Mouse (Mus musculus): ENCODE measurements at regions not wholly inside any gene's neighbourhood (a gene's known extent, or its start where the extent isn't known, plus 50 kb on each side); places are given as distances from the start of the nearest gene placed in this dataset.

DNA sequence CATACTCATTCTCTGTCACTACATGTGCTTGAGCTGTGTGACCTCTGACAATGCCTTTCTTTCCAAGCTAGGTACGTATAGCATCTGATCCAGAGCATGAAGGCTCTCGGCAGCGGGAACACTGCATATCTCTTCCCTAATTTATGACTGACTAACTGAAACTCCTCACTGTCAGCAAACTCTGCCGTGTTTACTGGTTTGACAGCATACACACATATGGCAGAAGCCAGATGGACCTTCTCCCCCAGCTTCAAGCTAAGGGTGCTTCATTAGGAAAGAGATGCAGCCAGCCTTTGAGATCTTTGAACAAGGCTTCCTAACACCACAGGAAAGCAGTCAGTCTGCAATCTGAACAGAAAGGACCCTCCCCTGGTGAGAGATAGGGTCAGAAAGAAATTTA lies 186.9 kb upstream of the Acvr2a start:
- no peak for DNase-seq

DNA sequence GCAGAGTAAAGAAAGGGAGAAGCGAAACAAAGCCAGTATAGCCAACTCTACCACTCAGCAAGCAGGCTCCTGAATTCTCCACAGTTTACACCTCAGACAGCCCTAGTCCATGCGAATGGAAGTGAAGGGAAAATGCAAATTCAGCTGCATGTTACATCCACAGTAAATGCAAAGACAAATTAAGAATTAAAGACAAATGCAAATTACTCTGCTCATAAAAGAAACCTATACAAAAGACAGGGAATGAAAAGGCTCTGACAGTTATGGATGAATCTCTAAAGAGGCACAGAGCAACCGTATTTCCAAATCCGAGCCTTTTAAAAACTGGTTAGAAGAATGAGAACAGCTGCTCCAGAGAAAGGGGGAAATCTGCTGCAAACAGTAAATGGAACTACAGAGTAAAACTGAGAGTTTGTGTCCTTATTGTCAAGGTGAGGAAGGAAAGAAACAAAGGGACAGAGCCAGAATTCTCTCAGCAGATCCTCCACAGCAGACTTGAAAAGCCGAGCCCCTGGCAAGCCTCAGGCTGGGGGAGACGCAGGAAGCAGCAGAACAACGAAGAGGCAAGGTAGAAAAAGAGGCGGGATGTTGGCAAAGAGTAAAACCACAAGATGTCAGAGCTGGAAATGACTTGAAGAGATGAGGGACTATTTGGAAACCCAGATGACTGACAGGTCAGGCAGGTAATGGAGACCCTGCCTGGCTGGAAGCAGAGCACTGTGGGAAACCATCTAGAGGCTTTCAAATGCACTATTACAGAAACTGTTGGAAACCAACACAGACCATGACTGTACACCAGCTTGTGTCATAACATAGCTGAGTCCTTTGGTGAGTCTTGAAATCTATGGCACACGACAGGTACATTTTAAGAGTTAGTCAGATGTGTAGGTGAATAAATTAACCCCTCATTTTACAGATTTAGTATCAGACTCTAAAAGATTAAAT lies 184.5 kb upstream of the Acvr2a start:
- no peak for DNase-seq

DNA sequence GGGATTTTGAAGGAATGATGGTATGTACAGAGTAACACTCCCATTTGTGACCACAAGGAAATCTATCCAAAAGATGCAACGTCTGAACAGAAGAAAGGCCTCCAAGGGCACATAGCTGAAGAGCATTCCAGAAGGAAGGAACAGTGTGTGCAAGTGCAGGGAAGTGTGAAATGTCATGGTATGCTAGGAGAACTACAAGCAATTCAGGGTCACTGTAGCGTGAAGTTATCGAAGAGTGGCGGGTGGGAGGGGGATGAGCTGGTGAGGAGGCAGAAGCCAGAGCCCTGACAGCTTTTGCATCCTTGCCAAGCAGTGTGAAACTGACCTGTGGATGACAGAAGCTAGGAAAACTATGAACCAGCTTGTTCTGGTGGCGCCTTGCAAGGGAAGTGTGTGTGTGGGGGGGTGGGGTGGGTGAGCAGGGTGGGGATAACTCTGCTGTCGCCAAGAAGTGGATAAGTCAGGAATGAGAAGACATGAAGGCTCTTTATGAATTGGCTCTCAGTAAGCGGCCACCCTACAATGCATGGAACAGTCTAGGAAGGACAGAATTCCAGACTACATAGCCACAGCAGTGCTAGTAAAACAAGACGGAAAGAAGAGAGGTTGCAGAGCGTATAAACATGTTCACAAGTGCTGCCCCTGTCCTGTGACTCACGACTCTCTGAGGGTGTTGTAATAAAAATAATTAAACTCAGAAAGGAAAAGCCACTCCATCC lies 179.3 kb upstream of the Acvr2a start:
- no peak for DNase-seq

DNA sequence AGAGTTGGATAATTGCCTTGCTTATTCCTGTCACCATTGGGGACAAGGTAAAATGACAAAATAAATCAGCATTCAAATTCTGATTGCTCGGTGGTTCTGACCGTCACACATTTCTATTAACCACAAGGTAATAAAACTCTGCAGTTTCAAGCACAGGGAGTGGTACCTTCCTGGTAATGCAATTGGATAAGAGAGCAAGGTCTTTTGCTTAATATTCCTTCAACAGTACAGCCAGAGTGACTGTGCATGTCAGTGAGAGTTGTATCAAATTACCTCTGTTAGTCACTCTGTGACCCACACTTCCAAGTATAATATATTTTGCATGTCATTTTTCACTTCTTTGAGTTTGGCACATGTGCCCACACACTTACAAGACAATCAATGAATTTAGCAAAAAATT lies 177.8 kb upstream of the Acvr2a start:
- DNase-seq, result no peak

DNA sequence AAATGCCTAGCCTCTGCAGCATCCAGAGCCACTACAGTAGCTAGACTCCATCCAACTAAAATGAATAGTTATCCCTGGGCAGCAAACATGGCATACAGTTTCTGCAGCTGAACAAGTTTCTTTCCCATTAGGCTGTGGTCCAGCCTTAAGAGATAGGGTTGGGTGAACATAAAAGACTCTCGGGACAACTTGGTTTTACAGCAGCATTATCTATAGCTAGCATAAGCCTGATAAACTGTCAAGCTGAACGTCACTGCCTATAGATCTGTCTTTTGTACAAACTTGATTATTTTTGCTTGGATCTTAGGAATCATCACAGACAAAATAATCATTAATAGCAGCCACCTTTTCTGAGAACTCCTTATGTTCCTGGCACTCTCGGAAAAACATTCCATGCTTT lies 169.8 kb upstream of the Acvr2a start:
- DNase-seq, result no peak

DNA sequence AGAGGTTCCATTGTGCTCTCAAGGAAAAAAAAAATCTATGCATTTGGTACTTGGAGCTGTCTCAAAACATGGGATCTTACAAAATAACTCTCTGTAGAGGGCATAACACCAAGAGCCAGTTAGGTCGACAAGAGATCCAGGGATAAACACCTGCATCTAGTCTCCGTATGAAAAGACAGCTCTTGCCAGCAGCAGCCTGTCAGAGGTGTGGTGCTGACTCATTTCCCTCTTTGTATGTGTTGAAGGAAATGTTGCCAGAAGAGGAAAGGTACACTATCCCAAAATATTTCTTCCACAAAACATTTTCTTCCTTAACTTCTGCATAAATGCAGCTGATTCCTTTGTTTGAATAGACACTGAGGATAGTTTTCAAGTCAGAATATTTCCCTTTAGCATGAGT lies 163.6 kb upstream of the Acvr2a start:
- DNase-seq, result no peak

DNA sequence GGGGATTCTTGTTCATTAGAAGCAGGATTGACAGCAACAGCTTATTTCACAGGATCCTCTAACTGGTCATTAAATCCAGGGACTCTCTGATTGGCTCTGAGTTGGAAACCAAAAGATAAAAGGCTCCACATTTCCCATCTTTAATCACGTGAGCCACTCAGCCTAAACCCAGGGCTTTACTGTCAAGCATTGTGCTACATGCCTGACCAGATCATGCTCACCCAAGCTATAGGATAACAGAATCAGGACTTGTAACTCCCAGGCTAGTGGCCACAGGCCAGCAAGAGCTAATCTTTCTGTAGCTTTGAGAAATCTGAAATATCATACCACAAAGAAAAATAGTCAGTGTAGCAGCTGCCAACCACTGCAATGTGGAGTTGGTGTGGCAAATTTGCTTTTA lies 152.7 kb upstream of the Acvr2a start:
- DNase-seq, result no peak

DNA sequence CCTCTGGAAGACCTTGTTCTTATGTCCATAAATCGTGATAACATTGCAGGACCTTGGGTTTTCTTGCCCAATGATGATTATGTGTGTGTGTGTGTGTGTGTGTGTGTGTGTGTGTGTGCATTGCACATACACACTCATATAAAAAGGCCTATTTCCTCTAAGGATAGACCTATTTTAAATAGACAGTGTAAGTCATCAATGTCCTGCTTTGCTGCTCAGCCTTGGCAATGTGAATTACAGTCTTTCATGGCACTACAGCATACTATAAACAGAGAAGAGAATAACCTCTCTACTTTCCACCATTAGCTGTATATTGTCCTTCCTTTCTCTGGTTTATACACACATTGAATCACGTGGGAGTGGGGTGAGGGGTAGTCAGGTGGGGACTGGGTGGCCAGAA lies 148.8 kb upstream of the Acvr2a start:
- no peak for DNase-seq

DNA sequence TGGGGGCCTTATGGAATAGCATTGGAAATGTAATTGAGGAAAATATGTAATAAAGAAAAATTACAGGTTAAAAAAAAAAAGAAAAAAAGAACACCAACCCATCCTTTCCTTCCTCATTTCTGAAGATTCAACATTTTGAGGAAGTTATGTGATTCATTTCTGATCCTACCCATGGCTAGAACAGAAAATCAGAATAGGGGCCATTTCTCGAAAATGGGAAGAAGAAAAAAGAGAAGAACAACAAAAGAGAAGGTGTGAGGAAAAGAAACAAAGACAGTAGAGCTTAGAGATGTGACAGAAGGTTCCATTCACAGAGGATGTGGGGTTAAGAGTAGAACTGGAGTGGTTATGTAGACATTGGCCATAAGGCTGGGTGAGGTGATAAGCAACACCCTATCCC lies 124.8 kb upstream of the Acvr2a start:
- DNase-seq, result no peak

DNA sequence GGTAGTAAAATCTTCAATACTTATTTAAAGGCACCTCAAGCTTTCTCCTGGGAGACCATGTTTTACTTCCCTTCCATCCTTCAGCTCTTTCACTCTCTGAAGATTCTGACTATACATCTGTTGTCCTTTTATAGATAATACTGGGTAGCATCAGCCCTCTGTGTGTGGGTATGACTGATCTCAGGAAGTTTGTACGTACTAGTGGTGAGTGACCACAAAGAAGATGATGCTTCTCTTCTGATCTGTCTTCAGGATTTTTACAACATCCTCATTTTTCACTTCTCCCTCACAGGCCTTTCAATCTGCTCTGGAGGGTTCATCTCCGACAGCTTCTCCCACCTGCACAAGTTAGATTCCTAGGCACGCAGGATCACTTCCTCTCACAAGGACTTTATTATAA lies 119.4 kb upstream of the Acvr2a start:
- DNase-seq, result no peak

DNA sequence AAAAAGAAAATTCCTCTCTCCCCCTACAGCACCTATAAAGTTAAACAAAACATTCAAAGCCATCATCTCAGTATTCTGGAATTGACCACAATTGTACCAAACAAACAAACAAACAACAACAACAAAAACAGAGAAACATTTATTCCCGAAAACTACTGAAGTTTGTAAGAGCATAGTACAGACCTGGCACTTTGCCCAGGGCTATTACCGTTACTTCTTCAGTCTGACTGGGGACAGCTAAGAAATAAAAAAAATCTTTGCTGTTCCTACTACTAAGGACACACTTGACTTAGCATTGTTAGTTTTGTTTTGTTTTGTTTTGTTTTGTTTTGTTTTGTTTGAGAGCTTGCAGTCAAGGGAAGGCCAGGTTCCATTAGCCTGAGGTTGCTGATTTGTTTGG lies 113.0 kb upstream of the Acvr2a start:
- DNase-seq, result no peak

DNA sequence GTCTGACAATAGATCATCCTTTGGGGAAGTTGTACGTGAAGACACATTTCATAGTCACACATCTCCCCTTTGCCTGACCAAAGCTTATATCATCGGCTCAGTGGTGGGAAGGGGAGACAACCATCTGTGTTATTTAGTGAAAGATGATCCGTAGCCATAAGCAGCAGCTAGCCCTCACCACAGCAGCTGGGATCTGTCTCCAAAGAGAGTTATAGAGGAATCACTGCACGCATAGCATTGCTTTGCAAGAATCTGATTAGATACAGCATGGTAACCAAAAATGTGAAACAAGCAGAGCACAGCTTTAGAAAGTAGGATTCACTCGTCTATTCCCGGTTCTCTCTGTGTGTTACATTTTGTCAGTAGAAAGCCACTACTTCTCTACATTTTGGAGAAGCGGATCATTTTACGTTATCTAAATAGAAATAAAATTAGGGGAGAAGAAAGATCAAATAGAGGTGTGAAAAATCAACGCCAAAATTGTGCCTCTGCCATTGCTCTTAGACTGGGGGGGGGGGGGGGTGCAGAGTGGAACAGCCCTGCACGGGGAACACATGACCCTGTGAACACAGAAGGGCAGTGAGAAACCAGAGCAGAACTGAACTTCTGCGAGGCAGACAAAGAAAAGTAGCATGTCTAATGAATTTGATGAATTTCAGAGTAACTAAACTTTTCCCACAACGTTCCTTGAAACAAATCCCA lies 108.7 kb upstream of the Acvr2a start:
- no peak for DNase-seq

DNA sequence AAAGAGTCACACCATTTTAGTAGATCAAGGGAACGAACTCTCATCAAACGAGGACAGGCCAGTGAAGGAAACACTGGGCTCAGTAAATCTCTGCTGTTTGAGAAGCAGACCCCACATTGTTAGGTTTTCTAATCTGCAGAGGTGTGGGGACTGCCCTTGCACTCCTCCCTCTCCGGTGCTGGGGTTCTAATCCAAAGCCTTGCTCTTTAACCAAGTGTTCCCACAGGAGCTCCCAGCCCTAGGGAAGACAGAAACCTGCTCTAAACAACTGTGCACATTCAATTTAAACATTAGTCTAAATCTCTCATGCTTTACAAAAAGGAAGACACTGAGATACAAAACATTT lies 108.1 kb upstream of the Acvr2a start:
- no peak for DNase-seq

DNA sequence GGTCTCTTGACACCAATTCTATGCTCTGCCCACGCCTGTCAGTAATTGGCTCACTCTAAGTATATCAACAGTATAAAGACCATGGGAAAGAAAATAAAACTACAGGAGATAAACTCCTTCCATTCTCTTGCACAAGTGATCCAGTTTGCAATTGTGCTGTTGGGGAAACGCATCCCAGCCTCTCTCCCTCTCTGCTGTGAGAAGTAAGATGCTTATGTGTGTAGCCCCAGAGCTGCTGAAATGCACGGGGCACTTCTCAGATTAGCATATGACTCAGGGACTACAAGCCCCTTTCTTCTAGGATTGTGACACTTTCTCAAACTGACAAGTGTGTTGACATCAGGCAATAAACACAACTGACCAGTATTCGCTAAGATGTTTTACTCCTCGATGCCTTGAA lies 107.7 kb upstream of the Acvr2a start:
- no peak for DNase-seq

DNA sequence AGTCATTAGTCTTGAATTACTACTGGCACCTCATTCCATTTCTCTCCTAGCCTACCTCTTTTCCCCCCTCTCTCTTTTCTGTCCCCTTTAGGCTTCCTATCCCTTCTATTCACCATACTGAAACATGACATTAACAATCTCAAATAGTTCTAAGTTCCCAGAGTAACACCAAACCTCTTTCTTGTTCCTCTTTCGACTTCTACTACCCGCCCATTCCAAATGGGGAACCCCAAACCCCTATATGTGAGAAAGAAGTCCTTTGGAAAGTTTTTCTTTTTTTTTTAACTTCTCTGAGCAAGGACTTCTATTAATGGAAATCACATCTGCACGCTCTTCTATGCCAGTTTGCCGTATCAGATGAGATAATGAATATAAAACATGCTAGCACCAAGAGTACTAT lies 97.7 kb upstream of the Acvr2a start:
- DNase-seq, result no peak

DNA sequence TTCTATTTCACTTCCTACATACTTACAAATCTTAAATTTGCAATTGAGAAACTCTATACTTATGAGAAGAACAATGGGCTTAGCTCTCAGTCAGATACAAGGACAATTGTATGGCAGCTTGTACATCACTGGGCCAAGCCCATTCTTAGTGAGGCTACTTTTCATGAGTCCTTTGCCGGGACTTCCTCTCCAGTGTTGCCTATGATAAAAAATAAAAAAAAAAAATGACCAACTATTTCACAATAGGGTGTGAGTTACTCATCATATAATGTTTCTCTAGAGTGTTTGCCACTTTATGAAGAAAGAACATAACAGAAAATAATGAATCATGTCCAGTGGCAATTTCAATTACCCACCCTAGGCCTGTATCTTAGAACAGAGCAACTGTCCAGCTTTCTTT lies 96.1 kb upstream of the Acvr2a start:
- no peak for DNase-seq

DNA sequence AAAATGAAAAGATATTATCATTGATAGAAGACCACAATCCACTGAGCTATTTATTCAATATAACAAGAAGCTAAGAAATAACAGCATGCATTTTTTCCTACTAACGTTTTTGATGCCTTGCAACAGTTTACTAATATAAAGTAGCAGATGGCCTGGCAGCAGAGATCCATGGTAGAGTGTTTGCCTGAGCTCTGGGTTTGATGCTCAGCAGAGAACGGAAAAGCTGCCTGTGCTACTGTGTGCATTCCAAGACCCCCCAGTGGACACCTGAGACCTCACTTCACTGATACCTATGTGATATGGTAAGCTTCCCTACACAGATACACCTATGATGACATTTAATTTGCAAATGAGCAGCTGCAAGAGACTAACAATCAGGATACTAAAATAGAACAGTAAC lies 95.6 kb upstream of the Acvr2a start:
- no peak for DNase-seq

DNA sequence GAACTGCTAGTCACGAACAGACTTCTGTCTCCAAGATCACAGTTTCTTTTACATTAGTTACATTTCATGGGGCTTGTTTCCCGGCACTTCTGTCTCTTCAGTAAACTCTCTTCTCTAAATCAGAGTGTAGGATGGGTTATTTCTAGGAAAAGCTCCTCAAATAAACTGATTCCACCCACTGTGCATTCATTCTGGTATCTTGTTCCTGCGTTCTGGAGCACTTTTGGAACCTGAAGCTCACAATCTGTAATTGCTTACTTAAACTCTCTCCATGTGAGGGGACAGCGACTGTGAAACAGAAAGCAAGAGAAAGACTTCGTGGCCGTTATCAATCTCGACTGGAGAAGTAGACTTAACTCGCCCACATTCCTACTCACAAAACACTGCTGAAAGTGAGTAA lies 83.1 kb upstream of the Acvr2a start:
- DNase-seq, result no peak

DNA sequence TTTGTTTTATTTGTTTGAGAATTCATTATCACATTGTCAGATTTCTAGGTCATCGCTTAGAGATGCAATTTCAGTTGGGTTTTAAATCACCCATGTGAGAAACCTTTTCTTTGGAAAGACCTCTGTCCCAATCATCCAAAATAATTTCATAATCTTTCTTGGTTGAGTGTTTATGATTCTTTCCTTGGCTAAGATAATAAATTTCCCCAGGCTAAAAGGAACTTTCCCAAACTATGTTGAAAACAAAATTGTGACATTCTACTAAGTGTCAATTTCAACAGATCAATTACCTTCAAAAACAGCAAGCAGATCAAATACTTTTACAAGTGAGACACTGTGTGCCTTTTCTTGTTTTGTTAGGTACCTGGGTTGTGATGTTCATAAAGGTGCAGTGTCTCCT lies 80.0 kb upstream of the Acvr2a start:
- DNase-seq, result no peak

DNA sequence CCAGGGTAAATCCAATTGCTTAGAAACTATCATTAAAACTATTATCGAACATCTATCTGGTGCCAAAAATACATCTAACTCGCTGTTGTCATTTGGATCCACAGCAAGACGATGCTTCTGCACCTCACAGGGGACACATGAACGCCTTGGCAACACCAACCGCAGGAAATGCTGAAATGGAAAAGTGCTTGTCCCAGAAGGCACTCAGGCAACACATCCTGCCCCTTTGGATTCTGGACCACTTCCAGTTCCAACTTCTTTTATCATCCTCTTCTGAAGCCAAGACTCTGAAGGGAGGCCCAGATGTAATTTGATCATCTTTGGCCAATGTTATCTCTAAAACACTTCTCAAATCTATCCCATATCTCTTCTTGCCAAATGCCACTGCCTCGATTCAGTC lies 79.4 kb upstream of the Acvr2a start:
- peak; percentile 3 for DNase-seq

DNA sequence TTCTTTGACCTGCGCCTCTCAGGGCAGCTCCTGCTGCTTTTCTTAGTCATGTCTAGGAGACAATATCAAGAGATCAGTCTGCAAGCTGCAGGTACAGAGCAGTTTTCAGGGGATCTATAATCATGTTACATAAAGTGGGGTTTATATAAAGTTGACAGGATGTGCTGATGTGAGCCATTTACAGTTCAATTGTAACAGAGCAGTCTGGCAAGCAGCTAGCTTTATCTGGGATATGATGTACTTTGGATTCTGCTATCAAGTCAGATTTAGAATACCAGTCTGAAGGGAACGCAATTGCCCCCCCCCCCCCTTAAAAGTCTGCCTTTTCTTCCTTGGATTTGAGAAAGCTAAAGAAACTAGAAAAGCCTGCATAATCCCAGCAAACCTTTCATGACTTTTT lies 77.6 kb upstream of the Acvr2a start:
- no peak for DNase-seq

Measured in adrenal gland, adult 8-10 months (tissue).